Comparison of ENCODE assay signal across 8 mouse cellular contexts in genomic region chr7:125491760-125492159, GRCm38 (mm10). TPM values are rescaled to one million over a fixed set of nuclear protein-coding genes. Genes with fewer than 3 reads are reported as not detected.
DNase-seq lines count a peak whose midpoint lies in the region; ATAC-seq and TF ChIP-seq lines count a peak whose summit lies in the region.

No protein-coding gene starts in this region.

- H3K4me3 ChIP-seq in gastrocnemius, adult 2 months, result peak overlapping the region; percentile 88
- H3K4me3 ChIP-seq in thymus, adult 2 months (ENCODE audit: control insufficient read depth, insufficient read depth, low read length), result peak overlapping the region; percentile 29
- H3K4me3 ChIP-seq in liver, embryonic 12.5 days, result peak overlapping the region; percentile 68

- WGBS in thymus, adult 2 months, result 15% methylated on average over 12 of the region's 12 CpGs
- 29% methylated on average over 12 of the region's 12 CpGs for WGBS in liver, embryonic 12.5 days (ENCODE audit: insufficient replicate concordance)

- TF ChIP-seq POLR2A in thymus, adult 2 months (IDR thresholded peaks at IDR 0.05; ENCODE audit: control insufficient read depth, extremely low read depth, insufficient read depth, low read length, poor library complexity), result no peak

- intact Hi-C loops in gastrocnemius, adult 2 months (cut with DNase I), result loop anchor here (2.0 to 5.0 kb wide), 3 partner anchors 19 to 86 kb away; partner anchors contain the start of gene Il4ra
- intact Hi-C loops in left cerebral cortex, postnatal 4 days (cut with DNase I), result no loop called here

- H3K9ac ChIP-seq in liver, embryonic 12.5 days, result peak overlapping the region; percentile 75

- H3K4me2 ChIP-seq in liver, embryonic 12.5 days, result peak overlapping the region; percentile 74

- peak overlapping the region; percentile 91 for H3K27ac ChIP-seq in gastrocnemius, adult 2 months
- peak overlapping the region; percentile 92 for H3K27ac ChIP-seq in thymus, adult 2 months (ENCODE audit: control insufficient read depth, insufficient read depth, low read length)
- H3K27ac ChIP-seq in liver, embryonic 12.5 days, result peak overlapping the region; percentile 90

- peaks cover 65% of the 10 kb centered on the region for H3K4me1 ChIP-seq in thymus, adult 2 months (replicated peaks; ENCODE audit: control insufficient read depth, insufficient read depth, low read length)
- peaks cover 67% of the 10 kb centered on the region for H3K4me1 ChIP-seq in liver, embryonic 12.5 days

- H3K9me3 ChIP-seq in liver, embryonic 12.5 days (replicated peaks), result no peaks in the 10 kb centered on the region

- H3K27me3 ChIP-seq in thymus, adult 2 months (ENCODE audit: control insufficient read depth, insufficient read depth, low read length), result no peaks in the 10 kb centered on the region
- H3K27me3 ChIP-seq in liver, embryonic 12.5 days (replicated peaks), result no peaks in the 10 kb centered on the region

- H3K36me3 ChIP-seq in thymus, adult 2 months (ENCODE audit: control insufficient read depth, insufficient read depth, low read length), result no peaks in the 10 kb centered on the region
- peaks cover 8% of the 10 kb centered on the region for H3K36me3 ChIP-seq in liver, embryonic 12.5 days

- ATAC-seq in liver, embryonic 12.5 days, result 0 out of 2 replicates have a peak, but pooled peaks have one; percentile 1

- no peak for TF ChIP-seq CTCF in gastrocnemius, adult 2 months (IDR thresholded peaks at IDR 0.05)
- TF ChIP-seq CTCF in thymus, adult 2 months (IDR thresholded peaks at IDR 0.05; ENCODE audit: borderline replicate concordance, control insufficient read depth, extremely low read depth, insufficient read depth, low read length, poor library complexity), result no peak

- no peak for DNase-seq in gastrocnemius, adult 2 months
- DNase-seq in gastrocnemius, adult 18-20 months (ENCODE audit: low spot score), result no peak
- no peak for DNase-seq in thymus, adult 2 months
- DNase-seq in thymus, adult 18-20 months, result no peak
- no peak for DNase-seq in urinary bladder, adult 18-20 months (ENCODE audit: low spot score in 2 of 2)
- no peak for DNase-seq in right cerebral cortex, postnatal 25 days
- DNase-seq in left cerebral cortex, postnatal 4 days, result no peak

RNA-seq across cellular contexts. Expression of gene Nsmce1, which starts 0.4 kb away (rescaled TPM):
- 10 to 100 TPM in 1 of 2 experiments, 1 to 10 TPM in 1; 10.0 to 12.0 TPM for total RNA-seq in gastrocnemius, adult 2 months (2021)
- total RNA-seq in gastrocnemius, adult 18-20 months (2021), result 10 to 100 TPM; 10.8 to 11.1 TPM
- polyA plus RNA-seq in thymus, adult 2 months (2012; rRNA removed), result 93.7 and 111 TPM in 2 replicates
- 97.0 and 97.7 TPM in 2 replicates for polyA plus RNA-seq in liver, embryonic 12.5 days (2016; fragmentation: Nextera tagmentation; extraction: Ambion mirVana)
- total RNA-seq in left cerebral cortex, postnatal 4 days (2021), result 10 to 100 TPM; 31.0 to 33.3 TPM

RNA-seq across cellular contexts. Expression of gene Kdm8, which starts 47.3 kb away (rescaled TPM):
- total RNA-seq in gastrocnemius, adult 2 months (2021), result 1 to 10 TPM; 7.1 to 7.5 TPM
- total RNA-seq in gastrocnemius, adult 18-20 months (2021), result 1 to 10 TPM; 6.2 to 7.9 TPM
- 12.5 and 14.2 TPM in 2 replicates for polyA plus RNA-seq in thymus, adult 2 months (2012; rRNA removed)
- 11.1 and 11.7 TPM in 2 replicates for polyA plus RNA-seq in liver, embryonic 12.5 days (2016; fragmentation: Nextera tagmentation; extraction: Ambion mirVana)
- total RNA-seq in left cerebral cortex, postnatal 4 days (2021), result 1 to 10 TPM; 2.6 to 3.7 TPM

Comparison
In these comparisons a context has a peak if more than half of its experiments do, and no peak if none do; other contexts are left out.
1. H3K4me3 ChIP-seq: peak in every context shown above with its lines; median percentile 88 in gastrocnemius, adult 2 months; 68 in liver, embryonic 12.5 days; 29 in thymus, adult 2 months.